Mouse (Mus musculus): Measurements from ENCODE around the gene Nrn1. TPM values are rescaled to one million over a fixed set of nuclear protein-coding genes. Genes with fewer than 3 reads are reported as not detected.

Nrn1 gene
- polyA plus RNA-seq, 1 experiment, result 10.5 TPM

GRCm38 (mm10) chr13:36714101-36714500 lies 20.8 kb downstream of the Nrn1 start:
- Histone ChIP-seq H3ac (ENCODE audit: control insufficient read depth, insufficient read length, low read depth) (no peak overlapping the region), H3K36me3 (ENCODE audit: control insufficient read depth, insufficient read depth) (no peaks in the 10 kb centered on the region), H3K4me3 (ENCODE audit: insufficient read depth, poor library complexity, severe bottlenecking) (no peak overlapping the region), H3K79me2 (ENCODE audit: control insufficient read depth, insufficient read depth) (no peaks in the 10 kb centered on the region), H3K27me3 (ENCODE audit: control insufficient read depth, insufficient read depth, insufficient read length) (no peaks in the 10 kb centered on the region), H3K79me3 (ENCODE audit: low read depth) (no peaks in the 10 kb centered on the region)
- TF ChIP-seq USF1 (IDR thresholded peaks at IDR 0.05; ENCODE audit: low read depth) (no peak), CEBPB (IDR thresholded peaks at IDR 0.05; ENCODE audit: low read depth) (no peak), MYOG (IDR thresholded peaks at IDR 0.05; ENCODE audit: control insufficient read depth, extremely low read depth, insufficient read length) (no peak), FOSL1 (IDR thresholded peaks at IDR 0.05; ENCODE audit: insufficient read depth, low read length, poor library complexity, severe bottlenecking) (no peak), MYOD1 (IDR thresholded peaks at IDR 0.05; ENCODE audit: control insufficient read depth, insufficient read length, low read depth) (no peak), MAX (IDR thresholded peaks at IDR 0.05) (no peak), CTCF (IDR thresholded peaks at IDR 0.05; ENCODE audit: control insufficient read depth, insufficient read depth, insufficient read length) (no peak)

GRCm38 (mm10) chr13:36707088-36707690 lies 27.7 kb downstream of the Nrn1 start:
- Histone ChIP-seq H3K4me3 (ENCODE audit: insufficient read depth, poor library complexity, severe bottlenecking) (no peak overlapping the region), H3K27me3 (ENCODE audit: control insufficient read depth, insufficient read depth, insufficient read length) (no peaks in the 10 kb centered on the region), H3ac (ENCODE audit: control insufficient read depth, insufficient read length, low read depth) (no peak overlapping the region), H3K79me3 (ENCODE audit: low read depth) (no peaks in the 10 kb centered on the region), H3K79me2 (ENCODE audit: control insufficient read depth, insufficient read depth) (no peaks in the 10 kb centered on the region), H3K36me3 (ENCODE audit: control insufficient read depth, insufficient read depth) (no peaks in the 10 kb centered on the region)
- TF ChIP-seq FOSL1 (IDR thresholded peaks at IDR 0.05; ENCODE audit: insufficient read depth, low read length, poor library complexity, severe bottlenecking), result no peak
- TF ChIP-seq MYOG (IDR thresholded peaks at IDR 0.05; ENCODE audit: control insufficient read depth, extremely low read depth, insufficient read length), result no peak
- TF ChIP-seq USF1 (IDR thresholded peaks at IDR 0.05; ENCODE audit: low read depth), result no peak
- no peak for TF ChIP-seq MYOD1 (IDR thresholded peaks at IDR 0.05; ENCODE audit: control insufficient read depth, insufficient read length, low read depth)
- no peak for TF ChIP-seq MAX (IDR thresholded peaks at IDR 0.05)
- no peak for TF ChIP-seq CEBPB (IDR thresholded peaks at IDR 0.05; ENCODE audit: low read depth)
- TF ChIP-seq CTCF (IDR thresholded peaks at IDR 0.05; ENCODE audit: control insufficient read depth, insufficient read depth, insufficient read length), result no peak

GRCm38 (mm10) chr13:36696351-36696771 lies 38.6 kb downstream of the Nrn1 start:
- TF ChIP-seq MYOD1 (IDR thresholded peaks at IDR 0.05; ENCODE audit: control insufficient read depth, insufficient read length, low read depth), result no peak
- no peak for TF ChIP-seq MAX (IDR thresholded peaks at IDR 0.05)
- TF ChIP-seq CTCF (IDR thresholded peaks at IDR 0.05; ENCODE audit: control insufficient read depth, insufficient read depth, insufficient read length), result no peak
- no peak for TF ChIP-seq CEBPB (IDR thresholded peaks at IDR 0.05; ENCODE audit: low read depth)
- no peak for TF ChIP-seq MYOG (IDR thresholded peaks at IDR 0.05; ENCODE audit: control insufficient read depth, extremely low read depth, insufficient read length)
- TF ChIP-seq FOSL1 (IDR thresholded peaks at IDR 0.05; ENCODE audit: insufficient read depth, low read length, poor library complexity, severe bottlenecking), result no peak
- TF ChIP-seq USF1 (IDR thresholded peaks at IDR 0.05; ENCODE audit: low read depth), result no peak
- Histone ChIP-seq H3K79me3 (ENCODE audit: low read depth) (no peaks in the 10 kb centered on the region), H3K4me3 (ENCODE audit: insufficient read depth, poor library complexity, severe bottlenecking) (no peak overlapping the region), H3K36me3 (ENCODE audit: control insufficient read depth, insufficient read depth) (no peaks in the 10 kb centered on the region), H3K27me3 (ENCODE audit: control insufficient read depth, insufficient read depth, insufficient read length) (no peaks in the 10 kb centered on the region), H3ac (ENCODE audit: control insufficient read depth, insufficient read length, low read depth) (no peak overlapping the region), H3K79me2 (ENCODE audit: control insufficient read depth, insufficient read depth) (no peaks in the 10 kb centered on the region)

- Histone ChIP-seq H3K36me3 (ENCODE audit: control insufficient read depth, insufficient read depth) (no peaks in the 10 kb centered on the region), H3K27me3 (ENCODE audit: control insufficient read depth, insufficient read depth, insufficient read length) (no peaks in the 10 kb centered on the region), H3K4me3 (ENCODE audit: insufficient read depth, poor library complexity, severe bottlenecking) (no peak overlapping the region), H3ac (ENCODE audit: control insufficient read depth, insufficient read length, low read depth) (no peak overlapping the region), H3K79me2 (ENCODE audit: control insufficient read depth, insufficient read depth) (no peaks in the 10 kb centered on the region), H3K79me3 (ENCODE audit: low read depth) (no peaks in the 10 kb centered on the region)
- TF ChIP-seq CTCF (IDR thresholded peaks at IDR 0.05; ENCODE audit: control insufficient read depth, insufficient read depth, insufficient read length), result no peak
- TF ChIP-seq CEBPB (IDR thresholded peaks at IDR 0.05; ENCODE audit: low read depth), result no peak
- no peak for TF ChIP-seq FOSL1 (IDR thresholded peaks at IDR 0.05; ENCODE audit: insufficient read depth, low read length, poor library complexity, severe bottlenecking)
- no peak for TF ChIP-seq MYOD1 (IDR thresholded peaks at IDR 0.05; ENCODE audit: control insufficient read depth, insufficient read length, low read depth)
- TF ChIP-seq USF1 (IDR thresholded peaks at IDR 0.05; ENCODE audit: low read depth), result no peak
- no peak for TF ChIP-seq MAX (IDR thresholded peaks at IDR 0.05)
- TF ChIP-seq MYOG (IDR thresholded peaks at IDR 0.05; ENCODE audit: control insufficient read depth, extremely low read depth, insufficient read length), result no peak
Observed at GRCm38 (mm10) chr13:36695516-36696201, 39.3 kb downstream of the Nrn1 start.

GRCm38 (mm10) chr13:36683581-36683980 lies 51.4 kb downstream of the Nrn1 start:
- H3K27me3 ChIP-seq (ENCODE audit: control insufficient read depth, insufficient read depth, insufficient read length), result no peaks in the 10 kb centered on the region
- H3K4me3 ChIP-seq (ENCODE audit: insufficient read depth, poor library complexity, severe bottlenecking), result no peak overlapping the region
- H3K79me2 ChIP-seq (ENCODE audit: control insufficient read depth, insufficient read depth), result no peaks in the 10 kb centered on the region
- no peaks in the 10 kb centered on the region for H3K36me3 ChIP-seq (ENCODE audit: control insufficient read depth, insufficient read depth)
- no peaks in the 10 kb centered on the region for H3K79me3 ChIP-seq (ENCODE audit: low read depth)
- no peak overlapping the region for H3ac ChIP-seq (ENCODE audit: control insufficient read depth, insufficient read length, low read depth)
- TF ChIP-seq CTCF (IDR thresholded peaks at IDR 0.05; ENCODE audit: control insufficient read depth, insufficient read depth, insufficient read length) (no peak), MYOD1 (IDR thresholded peaks at IDR 0.05; ENCODE audit: control insufficient read depth, insufficient read length, low read depth) (no peak), FOSL1 (IDR thresholded peaks at IDR 0.05; ENCODE audit: insufficient read depth, low read length, poor library complexity, severe bottlenecking) (no peak), MAX (IDR thresholded peaks at IDR 0.05) (no peak), USF1 (IDR thresholded peaks at IDR 0.05; ENCODE audit: low read depth) (no peak), MYOG (IDR thresholded peaks at IDR 0.05; ENCODE audit: control insufficient read depth, extremely low read depth, insufficient read length) (no peak), CEBPB (IDR thresholded peaks at IDR 0.05; ENCODE audit: low read depth) (no peak)

Measured in C2C12 (cell line).